Mouse (Mus musculus): Measurements from ENCODE around the gene Rhot1.
"Not testable (repeated sequence)": the region's sequence is repeated elsewhere in the genome, so short reads cannot be mapped to it uniquely, and the experiment has no call there.

Gene Rhot1

DNA sequence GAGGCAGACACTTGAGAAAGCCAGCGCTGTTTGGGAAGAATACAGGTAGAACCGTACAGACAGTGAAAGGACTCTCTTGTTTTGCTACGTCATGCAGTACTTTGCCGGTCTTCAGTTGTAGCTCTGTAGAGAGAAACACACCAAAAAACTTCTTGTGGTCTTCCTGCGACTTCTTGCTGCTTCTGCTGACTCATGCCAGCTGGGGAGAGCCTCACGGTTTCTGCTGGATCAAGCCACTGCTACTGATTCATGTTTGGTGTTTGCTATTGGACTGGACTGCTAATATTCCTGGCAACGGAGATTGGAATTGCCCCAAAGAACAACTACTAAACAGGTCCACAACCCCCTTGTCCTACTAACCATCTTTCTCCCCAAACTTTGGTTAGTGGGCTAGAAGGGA is 12.5 kb upstream of the Rhot1 start:
- no peak for DNase-seq (ENCODE audit: low spot score)

- DNase-seq (ENCODE audit: low spot score) = no peak
Observed at GRCm38 (mm10) chr11:80199316-80199715, 9.5 kb upstream of the Rhot1 start.

DNA sequence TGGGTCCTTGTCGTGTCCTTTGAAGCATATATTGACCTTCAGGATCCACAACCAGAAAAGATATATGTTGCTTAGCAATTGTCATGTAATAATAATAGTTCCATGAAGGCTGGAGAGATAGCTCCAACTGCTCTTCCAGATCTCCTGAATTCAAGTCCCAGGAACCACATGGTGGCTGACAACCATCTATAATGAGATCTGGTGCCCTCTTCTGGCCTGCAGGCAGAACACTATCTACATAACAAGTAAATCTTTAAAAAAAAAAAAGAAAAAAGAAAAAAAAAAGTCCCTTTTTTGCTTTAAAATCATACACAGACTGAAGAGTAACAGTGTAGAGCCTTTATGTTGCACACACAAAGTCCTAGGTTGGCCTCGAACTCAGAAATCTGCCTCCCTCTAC is 9.0 kb upstream of the Rhot1 start:
- DNase-seq (ENCODE audit: low spot score) = no peak

- no peak for DNase-seq (ENCODE audit: low spot score)
Observed at GRCm38 (mm10) chr11:80200326-80200725, 8.5 kb upstream of the Rhot1 start.

GRCm38 (mm10) chr11:80202296-80202695 is 6.5 kb upstream of the Rhot1 start:
- DNase-seq (ENCODE audit: low spot score) = no peak

- DNase-seq (ENCODE audit: low spot score) = no peak
Observed at GRCm38 (mm10) chr11:80204037-80204436, 4.8 kb upstream of the Rhot1 start.

- DNase-seq (ENCODE audit: low spot score) = no peak
Observed at GRCm38 (mm10) chr11:80204941-80205340, 3.9 kb upstream of the Rhot1 start.

GRCm38 (mm10) chr11:80208465-80208859 is 357 bp upstream of the Rhot1 start:
- no peak for DNase-seq (ENCODE audit: low spot score)

DNA sequence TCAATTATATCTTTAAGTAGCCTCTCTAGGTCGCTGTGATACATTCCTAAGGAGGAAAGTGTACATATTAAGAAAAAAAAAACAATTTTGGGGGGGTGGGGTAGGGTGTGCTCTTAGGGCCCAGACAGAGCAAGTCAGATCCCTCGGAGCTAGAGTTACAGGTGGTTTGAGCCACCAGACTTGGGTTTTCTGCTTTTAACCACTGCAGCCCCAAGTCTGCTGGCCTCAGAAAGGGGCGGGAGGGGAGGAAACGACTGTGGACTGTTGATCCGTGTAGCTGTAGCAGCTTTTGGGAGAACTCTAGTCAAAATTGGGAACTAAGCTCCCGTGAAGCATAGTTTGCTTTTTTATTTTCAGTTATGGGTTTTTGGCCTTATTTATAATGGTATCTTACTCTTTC is 1.5 kb downstream of the Rhot1 start:
- no peak for DNase-seq (ENCODE audit: low spot score)

DNA sequence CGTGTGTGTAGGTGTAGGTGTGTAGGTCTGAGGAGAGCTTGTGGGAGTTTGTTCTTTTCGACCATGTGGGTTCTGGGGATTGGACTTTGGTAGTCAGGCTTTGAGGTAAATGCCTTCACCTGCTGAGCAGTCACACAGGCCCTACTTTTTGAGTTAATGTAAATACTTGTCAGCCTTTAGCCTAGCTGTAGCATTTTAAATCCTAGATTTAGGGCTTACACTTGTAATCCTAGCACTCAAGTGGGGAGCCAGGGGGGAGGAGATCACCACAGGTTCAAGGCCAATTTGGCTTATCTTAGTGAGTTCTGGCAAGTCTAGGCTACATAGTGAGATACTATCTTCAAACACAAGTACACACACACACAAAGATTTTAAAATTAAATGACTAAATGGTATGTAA is 3.5 kb downstream of the Rhot1 start:
- no peak for DNase-seq (ENCODE audit: low spot score)

GRCm38 (mm10) chr11:80215291-80215690 is 6.5 kb downstream of the Rhot1 start:
- DNase-seq (ENCODE audit: low spot score) = no peak

- no peak for DNase-seq (ENCODE audit: low spot score)
Observed at GRCm38 (mm10) chr11:80218657-80219293, 10.0 kb downstream of the Rhot1 start.

DNA sequence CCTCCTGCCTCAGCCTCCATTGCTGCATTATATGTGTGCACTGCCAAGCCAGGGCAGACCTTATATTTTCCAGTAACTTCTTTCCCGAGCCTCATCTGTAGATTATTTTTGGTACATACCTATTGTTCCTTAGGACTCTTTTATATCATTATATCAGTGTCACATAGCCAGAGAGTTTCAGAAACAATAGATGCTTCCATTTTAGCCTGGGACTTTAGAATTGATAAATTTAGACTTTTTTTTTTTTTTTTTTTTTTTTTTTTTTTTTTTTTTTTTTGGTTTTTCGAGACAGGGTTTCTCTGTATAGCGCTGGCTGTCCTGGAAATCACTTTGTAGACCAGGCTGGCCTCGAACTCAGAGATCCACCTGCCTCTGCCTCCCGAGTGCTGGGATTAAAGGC is 21.2 kb downstream of the Rhot1 start:
- not testable (repeated sequence) for DNase-seq (ENCODE audit: low spot score)

- DNase-seq (ENCODE audit: low spot score) = no peak
Observed at GRCm38 (mm10) chr11:80237278-80237677, 28.5 kb downstream of the Rhot1 start.

GRCm38 (mm10) chr11:80238306-80238705 is 29.5 kb downstream of the Rhot1 start:
- no peak for DNase-seq (ENCODE audit: low spot score)

- no peak for DNase-seq (ENCODE audit: low spot score)
Observed at GRCm38 (mm10) chr11:80247026-80247425, 38.2 kb downstream of the Rhot1 start.

GRCm38 (mm10) chr11:80248531-80248930 is 39.7 kb downstream of the Rhot1 start:
- no peak for DNase-seq (ENCODE audit: low spot score)

GRCm38 (mm10) chr11:80264137-80264536 is 55.3 kb downstream of the Rhot1 start:
- no peak for DNase-seq (ENCODE audit: low spot score)

GRCm38 (mm10) chr11:80271096-80271495 is 62.3 kb downstream of the Rhot1 start:
- no peak for DNase-seq (ENCODE audit: low spot score)

DNA sequence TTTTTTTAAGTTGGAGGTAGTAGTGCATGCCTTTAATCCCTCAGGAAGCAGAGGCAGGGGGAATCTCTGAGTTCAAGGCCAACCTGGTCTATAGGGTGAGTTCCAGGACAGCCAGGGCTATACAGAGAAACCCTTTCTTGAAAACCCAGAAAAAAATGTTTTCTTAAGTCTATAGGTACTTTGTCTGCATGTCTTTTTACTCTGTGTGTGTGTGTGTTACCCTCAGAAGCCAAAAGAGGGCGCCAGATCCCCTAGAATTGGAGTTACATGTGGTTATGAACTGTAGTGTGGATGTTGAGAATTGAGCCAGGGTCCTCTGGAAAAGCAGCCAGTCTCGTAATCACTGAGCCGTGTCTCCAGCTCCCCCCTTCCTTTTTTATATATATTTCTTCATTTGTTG is 66.2 kb downstream of the Rhot1 start:
- no peak for DNase-seq (ENCODE audit: low spot score)

- no peak for DNase-seq (ENCODE audit: low spot score)
Observed at GRCm38 (mm10) chr11:80278054-80278453, 69.2 kb downstream of the Rhot1 start.

- DNase-seq (ENCODE audit: low spot score) = no peak
Observed at GRCm38 (mm10) chr11:80283786-80284185, 75.0 kb downstream of the Rhot1 start.

- no peak for DNase-seq (ENCODE audit: low spot score)
Observed at GRCm38 (mm10) chr11:80284641-80285040, 75.8 kb downstream of the Rhot1 start.

DNA sequence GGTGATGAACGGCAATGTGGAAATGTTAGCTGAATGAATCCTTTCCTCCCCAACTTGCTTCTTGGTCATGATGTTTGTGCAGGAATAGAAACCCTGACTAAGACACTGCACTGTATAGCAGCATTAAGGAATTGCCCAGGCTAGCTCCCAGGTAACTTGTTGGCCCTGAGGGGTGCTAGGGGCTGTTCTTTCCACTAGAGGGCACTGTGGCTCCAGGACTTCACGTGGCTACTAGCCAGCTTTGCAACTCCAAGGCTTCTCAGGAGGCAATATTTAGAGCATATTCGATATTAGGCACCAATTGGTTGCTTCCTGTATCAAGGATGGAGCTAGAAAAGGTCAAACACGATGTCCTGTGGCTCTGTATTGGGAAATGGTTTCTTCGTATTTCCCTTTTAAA is 78.3 kb downstream of the Rhot1 start:
- DNase-seq (ENCODE audit: low spot score) = peak; percentile 48
